Mouse (Mus musculus) adrenal gland, adult 10 weeks (tissue): ENCODE measurements around the gene Gm8126. TPM values are rescaled to one million over a fixed set of nuclear protein-coding genes. Genes with fewer than 3 reads are reported as not detected.

ENCODE experiments used
- polyA plus RNA-seq: library from polyadenylated mRNA; stranded (reverse); fragments of 350-450 nt; fragmentation: Illumina TruSeq; extraction: RNeasy Lipid Tissue Mini Kit (QIAGEN cat#74804); gene quantifications from one replicate; pipeline ENCODE4 v1.2.3, GENCODE M21; 2014; ENCODE audit warnings: low read depth, low replicate concordance

Gm8126 gene
- polyA plus RNA-seq, result not detected

DNA sequence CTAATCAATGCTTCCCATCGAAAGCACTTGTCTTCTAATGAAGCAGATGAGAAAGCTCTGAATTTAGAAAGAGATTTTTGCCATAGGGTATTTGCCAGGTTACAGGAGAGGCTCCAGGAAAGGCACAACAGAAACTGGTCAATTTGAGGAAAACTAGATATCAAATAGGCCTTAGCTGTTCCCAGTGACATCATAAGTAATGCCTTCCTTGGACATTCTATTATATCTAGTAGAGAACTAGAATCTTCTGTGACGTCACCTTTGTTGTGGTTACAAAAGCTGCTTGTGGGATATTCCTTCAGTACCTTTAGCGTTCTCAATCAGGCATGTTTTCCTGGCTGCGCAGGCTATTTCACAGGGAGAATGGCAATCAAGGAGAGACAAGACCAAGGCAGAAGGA, at the start of gene Gm8126:
Gene Gm8126, plus strand, starts transcription at position 301 of the 400 bp plus-strand sequence.

DNA sequence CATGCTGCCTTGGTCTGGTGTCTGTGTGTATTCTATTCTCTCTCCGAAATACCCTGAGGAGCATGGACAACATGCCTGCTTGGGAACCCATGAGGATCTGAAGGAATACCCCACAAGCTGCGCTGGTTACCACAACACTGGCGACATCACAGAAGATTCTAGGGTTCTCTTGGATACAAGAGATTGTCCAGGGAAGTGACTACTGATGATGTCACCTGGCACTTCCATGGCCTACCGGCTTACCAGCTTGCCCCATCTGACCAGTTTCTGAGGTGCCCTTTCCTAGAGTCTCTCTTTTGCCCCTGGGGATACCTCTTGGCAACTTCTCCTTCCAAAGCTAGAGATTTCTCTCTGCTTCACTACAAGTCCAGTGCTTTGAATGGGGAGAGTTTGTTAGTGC, 23.2 kb upstream of the Gm8126 start, which contains the start of gene Gm8122:
Gene Gm8122, minus strand, starts transcription at position 101 of the 400 bp plus-strand sequence.

DNA sequence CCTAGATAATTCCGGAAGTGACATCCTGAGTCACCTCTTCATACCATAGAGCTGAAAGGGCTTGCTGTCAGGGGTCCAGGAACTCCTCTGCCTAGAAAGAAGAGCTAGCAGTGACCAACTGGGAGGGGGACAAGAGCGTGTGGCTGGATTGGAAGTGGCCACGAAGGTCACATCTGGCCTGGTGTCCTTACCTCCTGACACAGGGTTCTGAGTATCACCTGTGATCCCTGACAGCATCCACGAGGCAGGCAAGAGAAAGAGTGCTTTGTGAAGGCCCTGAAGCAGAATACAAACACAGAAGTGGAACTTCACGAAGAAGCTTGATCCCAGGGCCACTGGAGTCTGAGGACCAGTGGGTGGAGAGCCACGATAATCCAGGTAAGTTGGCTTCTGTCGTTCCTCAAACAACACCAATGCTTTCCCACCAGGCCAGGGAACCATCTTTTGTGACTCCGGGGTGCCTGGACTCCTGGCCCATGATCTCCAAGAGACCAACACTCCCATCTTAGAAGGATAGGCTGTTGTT, 16.6 kb downstream of the Gm8126 start, which contains the start of gene Gm9732:
Gene Gm9732, plus strand, starts transcription at position 51 of the 526 bp plus-strand sequence.

GRCm38 (mm10) chr14:43293503-43293902, 35.1 kb downstream of the Gm8126 start, which contains the start of gene Gm8127:
TSS of gene Gm8127 (minus strand) at chr14:43293832.

Other genes with a start within 250 kb of the Gm8126 start
- not detected for gene Gm10376, start 243.0 kb upstream of the Gm8126 start, polyA plus RNA-seq
- gene Gm8094, start 182.0 kb upstream of the Gm8126 start, polyA plus RNA-seq, result not detected
- gene Gm8104, start 158.0 kb upstream of the Gm8126 start, polyA plus RNA-seq, result not detected
- not detected for gene Gm7233, start 78.8 kb upstream of the Gm8126 start, polyA plus RNA-seq
- not detected for gene Gm8122, start 23.3 kb upstream of the Gm8126 start, polyA plus RNA-seq
- not detected for gene Gm9732, start 16.4 kb downstream of the Gm8126 start, polyA plus RNA-seq
- gene Gm8127, start 35.2 kb downstream of the Gm8126 start, polyA plus RNA-seq, result not detected
- not detected for gene 1700001F09Rik, start 89.2 kb downstream of the Gm8126 start, polyA plus RNA-seq
- gene Gm8138, start 157.7 kb downstream of the Gm8126 start, polyA plus RNA-seq, result not detected